Mouse (Mus musculus) hematopoietic multipotent progenitor cell, adult 10-12 weeks (in vitro differentiated cells): ENCODE measurements around the gene Tcn2. TPM values are rescaled to one million over a fixed set of nuclear protein-coding genes. Genes with fewer than 3 reads are reported as not detected.

ENCODE experiments used
- polyA plus RNA-seq: library from polyadenylated mRNA; stranded (reverse); fragments of >175 nt; gene quantifications from 2 replicates; pipeline ENCODE4 v1.2.3, GENCODE M21; 2012; ENCODE audit warnings: low replicate concordance

The Tcn2 gene
- polyA plus RNA-seq = 7.1 and 21.6 TPM in 2 replicates

GRCm38 (mm10) chr11:3931511-3932211 is at the start of gene Tcn2:
Gene Tcn2, minus strand, starts transcription at chr11:3932159.

GRCm38 (mm10) chr11:3976678-3977077 is 44.7 kb upstream of the Tcn2 start, which contains the start of gene 4930556J24Rik:
Gene 4930556J24Rik, minus strand, starts transcription at chr11:3976778.

GRCm38 (mm10) chr11:3963610-3964415 is 31.9 kb upstream of the Tcn2 start, which contains the start of gene Pes1:
Gene Pes1, plus strand, starts transcription at chr11:3963975.

GRCm38 (mm10) chr11:3914109-3914840 is 17.7 kb downstream of the Tcn2 start, which contains the start of gene Slc35e4:
Gene Slc35e4, minus strand, starts transcription at chr11:3914664.

GRCm38 (mm10) chr11:3894406-3895281 is 37.3 kb downstream of the Tcn2 start, which contains the start of the genes 4921536K21Rik and Dusp18:
Gene 4921536K21Rik, minus strand, starts transcription at chr11:3895098.
Gene Dusp18, plus strand, starts transcription at chr11:3895240.

Other genes with a start within 250 kb of the Tcn2 start
- gene Osbp2, start 68.3 kb downstream of the Tcn2 start, polyA plus RNA-seq = 0.02 and 0.04 TPM in 2 replicates
- gene 4921536K21Rik, start 37.1 kb downstream of the Tcn2 start, polyA plus RNA-seq = 0.04 TPM in 1 of 2 replicates, not detected in the other
- 0.04 and 0.18 TPM in 2 replicates for gene Dusp18, start 36.9 kb downstream of the Tcn2 start, polyA plus RNA-seq
- gene Slc35e4, start 17.5 kb downstream of the Tcn2 start, polyA plus RNA-seq = 3.6 and 10.2 TPM in 2 replicates
- gene Pes1, start 31.8 kb upstream of the Tcn2 start, polyA plus RNA-seq = 10.4 and 33.7 TPM in 2 replicates
- not detected in 2 replicates for gene 4930556J24Rik, start 44.6 kb upstream of the Tcn2 start, polyA plus RNA-seq
- gene Gal3st1, start 51.5 kb upstream of the Tcn2 start, polyA plus RNA-seq = not detected in 2 replicates
- not detected in 2 replicates for gene Sec14l4, start 99.3 kb upstream of the Tcn2 start, polyA plus RNA-seq
- gene Sec14l3, start 132.7 kb upstream of the Tcn2 start, polyA plus RNA-seq = not detected in 2 replicates
- gene Mtfp1, start 163.3 kb upstream of the Tcn2 start, polyA plus RNA-seq = 2.3 and 4.6 TPM in 2 replicates
- 0.96 and 6.3 TPM in 2 replicates for gene Sec14l2, start 191.3 kb upstream of the Tcn2 start, polyA plus RNA-seq
- gene Rnf215, start 203.0 kb upstream of the Tcn2 start, polyA plus RNA-seq = 26.9 and 39.5 TPM in 2 replicates
- gene Ccdc157, start 228.1 kb upstream of the Tcn2 start, polyA plus RNA-seq = 3.5 and 5.0 TPM in 2 replicates
- gene Sf3a1, start 228.2 kb upstream of the Tcn2 start, polyA plus RNA-seq = 34.5 and 66.6 TPM in 2 replicates